Mouse (Mus musculus): Measurements from ENCODE around the gene Acot10.
"Not testable (repeated sequence)": the region's sequence is repeated elsewhere in the genome, so short reads cannot be mapped to it uniquely, and the experiment has no call there.

Gene Acot10

GRCm38 (mm10) chr15:20666650-20667049 is at the start of gene Acot10:
Gene Acot10, minus strand, starts transcription at chr15:20666750.
- DNase-seq: no peak

DNA sequence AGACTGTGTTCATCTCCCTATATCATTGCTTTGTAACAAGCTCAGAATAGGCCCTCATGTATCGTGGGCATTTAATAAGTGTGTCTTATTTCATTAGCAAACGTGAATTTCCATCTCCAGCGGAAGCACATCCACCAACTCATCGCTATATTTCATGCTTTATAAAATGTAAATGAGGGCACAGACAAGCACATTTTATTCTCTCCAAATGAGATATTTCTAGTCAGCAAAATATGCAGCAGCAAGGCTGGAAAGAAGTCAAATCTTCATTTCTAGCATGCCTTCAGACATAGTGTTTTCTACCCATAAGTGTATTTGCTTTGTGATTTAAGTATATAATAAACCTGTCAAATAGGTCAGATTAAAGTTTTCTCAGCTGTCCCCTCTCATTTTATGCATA is 45.3 kb upstream of the Acot10 start:
- no peak for DNase-seq

DNA sequence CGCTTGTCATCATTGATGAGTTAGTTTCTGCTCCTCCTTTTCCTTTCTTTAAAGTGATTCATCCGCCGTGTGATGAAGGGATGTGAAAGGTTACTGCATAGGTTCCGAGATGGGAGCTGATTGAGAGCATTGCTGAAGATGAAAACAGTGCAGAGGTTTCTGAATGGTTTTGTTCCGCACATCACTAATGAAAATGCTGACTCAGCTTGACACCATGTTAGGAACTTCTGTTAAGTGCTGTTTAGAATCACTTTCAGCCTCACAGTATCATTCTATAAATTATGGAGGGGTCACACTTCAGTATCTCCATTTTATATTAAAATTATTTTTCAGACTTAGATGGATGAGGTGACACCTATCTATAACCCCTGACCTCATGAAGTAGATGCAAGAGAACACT is 29.7 kb upstream of the Acot10 start:
- DNase-seq: no peak

DNA sequence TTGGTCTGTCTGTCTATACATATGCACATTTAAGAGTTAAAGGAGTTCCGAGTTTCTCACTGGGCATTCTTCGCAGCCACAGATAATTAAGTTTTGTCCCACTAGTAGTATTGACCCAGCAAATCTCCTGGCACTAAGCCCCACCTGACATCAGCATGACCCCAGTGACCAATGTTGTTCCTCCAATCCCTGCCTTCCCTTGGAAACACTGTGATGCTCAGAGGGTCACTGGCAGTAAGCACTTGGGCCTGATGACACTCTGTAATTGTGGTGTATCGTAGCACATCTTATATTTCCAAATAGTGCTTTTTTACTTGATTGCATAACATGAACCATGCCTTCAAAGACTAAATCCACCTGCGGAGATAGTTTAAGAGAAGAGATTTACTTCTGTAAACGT is 17.6 kb upstream of the Acot10 start:
- DNase-seq: no peak

- DNase-seq: no peak
Measured at GRCm38 (mm10) chr15:20682719-20683118, 16.2 kb upstream of the Acot10 start.

DNA sequence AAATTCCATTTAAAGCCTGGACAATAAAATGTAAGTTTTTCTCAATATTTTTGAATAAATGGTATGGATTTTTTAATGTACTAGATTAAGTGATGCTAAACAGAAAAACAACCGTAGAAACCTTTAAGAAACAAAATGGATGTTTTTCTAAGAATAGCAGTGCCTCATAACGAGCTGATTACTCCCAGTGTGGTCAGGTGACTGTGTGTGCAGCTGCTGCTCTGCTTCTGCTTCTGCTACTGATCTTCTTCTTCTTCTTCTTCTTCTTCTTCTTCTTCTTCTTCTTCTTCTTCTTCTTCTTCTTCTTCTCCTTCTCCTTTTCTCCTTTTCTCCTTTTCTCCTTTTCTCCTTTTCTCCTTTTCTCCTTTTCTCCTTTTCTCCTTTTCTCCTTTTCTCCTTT is 3.0 kb upstream of the Acot10 start:
- not testable (repeated sequence) for DNase-seq

GRCm38 (mm10) chr15:20667989-20668388 is 1.4 kb upstream of the Acot10 start:
- no peak for DNase-seq

DNA sequence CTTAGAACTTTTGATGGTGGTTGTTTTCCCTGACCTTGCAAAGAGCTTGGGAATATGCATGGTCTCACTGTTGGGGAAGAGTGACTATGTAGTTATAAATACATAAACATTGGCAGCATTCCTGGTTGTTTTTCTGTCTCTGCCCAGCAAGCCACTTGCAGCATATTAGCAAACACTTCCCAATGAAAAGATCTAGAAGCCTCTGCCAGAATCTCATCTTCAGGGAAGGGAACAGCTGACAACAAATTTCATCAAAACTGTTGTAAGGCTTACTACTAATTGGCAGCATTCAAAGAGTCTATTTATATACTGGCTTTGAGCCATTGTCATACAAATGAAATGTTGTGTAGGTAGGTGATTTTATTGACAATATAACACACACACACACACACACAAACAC is 800 bp upstream of the Acot10 start:
- no peak for DNase-seq

DNA sequence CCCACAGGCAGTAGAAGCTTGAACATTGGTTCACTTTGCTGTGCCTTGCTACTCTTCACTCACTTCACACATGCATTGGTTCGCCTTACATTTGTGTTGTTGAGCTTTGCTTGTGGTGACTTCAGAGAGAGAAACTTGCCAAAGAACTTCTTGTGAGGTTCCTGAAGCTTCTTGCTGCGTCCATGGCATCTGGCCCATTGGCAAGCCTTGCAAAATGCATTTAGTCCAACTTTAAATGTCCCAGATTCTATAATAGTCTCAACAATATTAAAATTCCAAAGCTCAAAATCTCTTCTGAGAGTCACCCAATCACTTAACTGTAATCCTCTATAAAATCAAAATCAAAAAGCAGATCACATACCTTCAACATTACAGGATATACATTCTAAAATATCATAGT is 6.3 kb downstream of the Acot10 start:
- no peak for DNase-seq

- DNase-seq: no peak
Measured at GRCm38 (mm10) chr15:20642905-20643414, 23.6 kb downstream of the Acot10 start.

- no peak for DNase-seq
Measured at GRCm38 (mm10) chr15:20639155-20639554, 27.4 kb downstream of the Acot10 start.

GRCm38 (mm10) chr15:20634593-20634992 is 32.0 kb downstream of the Acot10 start:
- no peak for DNase-seq

Data from cerebellum, adult 18-20 months (tissue).